Mouse (Mus musculus) midbrain, postnatal 0 days (tissue): ENCODE results near the gene Nav3. TPM values are rescaled to one million over a fixed set of nuclear protein-coding genes. Genes with fewer than 3 reads are reported as not detected.

ENCODE experiments used
- ATAC-seq: fragments of 200-750 bp; cut with Nextera tagmentation; 2 replicates; pipeline ENCODE4 v1.8.0; 2017; ENCODE audit warnings: moderate number of reproducible peaks, mild to moderate bottlenecking, moderate TSS enrichment, moderate library complexity; ENCODE audit not compliant: low FRiP score
- DNase-seq: peaks from one replicate; pipeline ENCODE4 v3.0.0-alpha.2; 2015; ENCODE audit warnings: low spot score
- H3K27ac ChIP-seq: fragments of 300-500 bp; sonication (generic); 2 replicates; pipeline ENCODE4 v1.5.1; 2014; ENCODE audit warnings: low read depth, mild to moderate bottlenecking, low read length, mixed read lengths
- H3K27me3 ChIP-seq: fragments of 300-500 bp; sonication (generic); 2 replicates; pipeline ENCODE4 v1.6.1; 2014; ENCODE audit warnings: low read length, control low read depth, mixed read lengths; ENCODE audit not compliant: insufficient read depth
- H3K36me3 ChIP-seq: fragments of 300-500 bp; sonication (generic); 2 replicates; pipeline ENCODE4 v1.6.1; 2014; ENCODE audit warnings: low read length, control low read depth, mixed read lengths; ENCODE audit not compliant: insufficient read depth
- H3K4me1 ChIP-seq: fragments of 300-500 bp; sonication (generic); 2 replicates; pipeline ENCODE4 v1.6.1; 2014; ENCODE audit warnings: mild to moderate bottlenecking, control low read depth, antibody characterized with exemption, low read length, mixed read lengths; ENCODE audit not compliant: insufficient read depth
- H3K4me2 ChIP-seq: fragments of 300-500 bp; sonication (generic); 2 replicates; pipeline ENCODE4 v1.6.1; 2014; ENCODE audit warnings: low read depth, mild to moderate bottlenecking, low read length, mixed read lengths; ENCODE audit not compliant: poor library complexity, severe bottlenecking
- H3K4me3 ChIP-seq: fragments of 300-500 bp; sonication (generic); 2 replicates; pipeline ENCODE4 v1.5.1; 2014; ENCODE audit warnings: low read depth, mild to moderate bottlenecking, low read length, moderate library complexity
- H3K9ac ChIP-seq: fragments of 300-500 bp; sonication (generic); replicated peaks from 2 replicates; pipeline ENCODE4 v1.6.1; 2014; ENCODE audit warnings: mild to moderate bottlenecking, low read length, moderate library complexity, mixed read lengths; ENCODE audit not compliant: poor library complexity, severe bottlenecking
- H3K9me3 ChIP-seq: fragments of 300-500 bp; sonication (generic); 2 replicates; pipeline ENCODE4 v1.6.1; 2016; ENCODE audit warnings: low read length, control low read depth
- CTCF ChIP-seq: IDR thresholded peaks from 2 replicates; pipeline ENCODE4 v1.5.1; 2016; ENCODE audit warnings: antibody characterized with exemption, mild to moderate bottlenecking
- WGBS: fragments of 180-500 bp; shearing (Covaris S2); extraction: QIAGEN DNeasy Blood & Tissue Kit; methylation state at CpG from one replicate; pipeline ENCODE4 v1.1.7; 2014; 5-methylcytosine and 5-hydroxymethylcytosine counted together
- polyA plus RNA-seq: library from polyadenylated mRNA; unstranded; fragments of >200 nt; fragmentation: Nextera tagmentation; extraction: Ambion mirVana; gene quantifications from 2 replicates; pipeline ENCODE4 v1.2.1, GENCODE M21; 2015
- total RNA-seq: library from RNA; depleted of rRNA; stranded (reverse); fragments of >200 nt; gene quantifications from 2 replicates; pipeline ENCODE4 v1.2.3, GENCODE M21; 2014

Gene Nav3
- total and polyA plus RNA-seq, 2 experiments from 2014 or later: 18.9 to 121 TPM

DNA sequence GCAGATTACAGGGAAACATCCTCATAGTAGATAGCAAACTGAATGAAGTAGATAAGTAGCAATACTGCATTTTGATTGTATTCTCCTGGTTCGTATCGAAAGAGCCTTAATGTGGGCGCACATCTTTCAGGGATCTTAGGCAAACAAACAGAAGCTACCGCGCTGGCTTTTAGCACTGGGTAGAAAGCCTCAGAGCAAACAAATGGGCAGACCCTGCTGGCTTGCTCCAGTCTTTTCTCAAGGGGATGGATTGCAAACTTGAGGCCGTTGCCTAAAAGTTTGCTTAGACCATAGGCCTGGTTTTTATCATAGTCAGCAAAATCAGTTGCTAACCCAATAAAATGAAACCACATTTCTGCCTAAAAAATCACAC is 549.6 kb downstream of the Nav3 start:
- Histone ChIP-seq H3K4me3 (no peak overlapping the region), H3K27ac (no peak overlapping the region), H3K9me3 (no peaks in the 10 kb centered on the region), H3K4me2 (no peak overlapping the region), H3K9ac (no peak overlapping the region), H3K4me1 (no peaks in the 10 kb centered on the region), H3K36me3 (no peaks in the 10 kb centered on the region), H3K27me3 (no peaks in the 10 kb centered on the region)
- TF ChIP-seq CTCF: no peak
- no peak for DNase-seq
- 82% methylated on average over 6 of the region's 6 CpGs for WGBS
- no peak for ATAC-seq

DNA sequence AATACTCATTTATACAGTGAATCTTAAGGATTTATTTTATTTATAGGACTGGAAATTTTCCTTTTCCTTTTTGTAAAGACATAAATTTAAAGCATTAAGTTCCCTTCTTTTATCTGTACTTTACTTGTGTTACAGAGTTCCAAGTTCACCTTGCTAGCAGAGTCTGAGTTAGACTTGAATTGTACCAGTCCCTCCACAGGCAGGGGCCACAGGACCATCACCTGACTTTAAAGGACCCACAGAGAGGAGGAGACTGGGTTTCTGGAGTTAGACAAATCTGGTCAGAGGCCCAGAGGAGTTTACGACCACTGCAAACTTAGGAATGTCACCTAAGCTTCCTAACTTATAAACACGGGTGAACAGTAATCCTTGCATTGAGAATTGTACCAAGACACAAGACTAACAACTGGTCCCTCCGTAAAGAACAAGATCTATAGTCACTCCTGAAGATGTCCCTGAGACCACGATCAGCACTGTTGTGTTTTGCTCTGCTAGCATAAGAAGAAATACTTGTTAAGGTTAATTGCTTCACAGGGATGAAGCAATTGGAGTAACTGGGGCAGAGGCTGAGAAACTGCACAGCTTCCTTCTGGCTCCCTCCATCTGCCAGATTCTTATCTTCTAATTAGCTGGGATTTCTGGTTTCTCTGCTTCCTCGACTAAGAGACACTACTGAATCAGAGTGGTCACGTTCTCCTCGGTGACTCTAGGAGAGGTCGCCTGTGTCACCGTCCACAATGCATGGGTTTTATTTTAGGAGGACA is 550.2 kb downstream of the Nav3 start:
- H3K9me3 ChIP-seq: no peaks in the 10 kb centered on the region
- DNase-seq: no peak
- TF ChIP-seq CTCF: no peak
- no peak overlapping the region for H3K9ac ChIP-seq
- H3K27me3 ChIP-seq: no peaks in the 10 kb centered on the region
- WGBS: 72% methylated on average over 9 of the region's 9 CpGs
- H3K4me3 ChIP-seq: no peak overlapping the region
- no peaks in the 10 kb centered on the region for H3K4me1 ChIP-seq
- no peaks in the 10 kb centered on the region for H3K36me3 ChIP-seq
- H3K27ac ChIP-seq: no peak overlapping the region
- no peak overlapping the region for H3K4me2 ChIP-seq
- ATAC-seq: no peak

DNA sequence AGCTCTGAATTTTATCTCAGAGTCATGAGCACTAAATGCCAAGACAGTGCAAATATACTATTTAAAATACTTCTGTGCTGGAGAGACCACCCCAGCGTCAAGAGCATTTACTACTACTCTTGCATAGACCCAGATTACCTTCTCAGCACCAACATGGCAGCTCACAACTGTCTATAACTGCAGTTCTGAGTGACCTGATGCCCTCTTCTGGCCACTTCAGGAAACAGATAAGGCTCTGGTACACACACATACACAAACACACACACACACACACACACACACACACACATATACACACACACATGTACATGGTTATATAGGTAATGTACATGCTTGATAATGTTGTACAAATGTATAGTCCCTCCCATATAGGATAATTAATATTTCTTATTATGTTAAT is 551.2 kb downstream of the Nav3 start:
- Histone ChIP-seq H3K36me3 (no peaks in the 10 kb centered on the region), H3K27me3 (no peaks in the 10 kb centered on the region), H3K9ac (no peak overlapping the region), H3K4me3 (no peak overlapping the region), H3K9me3 (no peaks in the 10 kb centered on the region), H3K4me2 (no peak overlapping the region), H3K4me1 (no peaks in the 10 kb centered on the region), H3K27ac (no peak overlapping the region)
- peak; percentile 19; the same call in 1 of the 2 replicates for TF ChIP-seq CTCF
- no peak for DNase-seq
- no peak for ATAC-seq
- WGBS: 88% methylated on average over 1 of the region's 1 CpGs

DNA sequence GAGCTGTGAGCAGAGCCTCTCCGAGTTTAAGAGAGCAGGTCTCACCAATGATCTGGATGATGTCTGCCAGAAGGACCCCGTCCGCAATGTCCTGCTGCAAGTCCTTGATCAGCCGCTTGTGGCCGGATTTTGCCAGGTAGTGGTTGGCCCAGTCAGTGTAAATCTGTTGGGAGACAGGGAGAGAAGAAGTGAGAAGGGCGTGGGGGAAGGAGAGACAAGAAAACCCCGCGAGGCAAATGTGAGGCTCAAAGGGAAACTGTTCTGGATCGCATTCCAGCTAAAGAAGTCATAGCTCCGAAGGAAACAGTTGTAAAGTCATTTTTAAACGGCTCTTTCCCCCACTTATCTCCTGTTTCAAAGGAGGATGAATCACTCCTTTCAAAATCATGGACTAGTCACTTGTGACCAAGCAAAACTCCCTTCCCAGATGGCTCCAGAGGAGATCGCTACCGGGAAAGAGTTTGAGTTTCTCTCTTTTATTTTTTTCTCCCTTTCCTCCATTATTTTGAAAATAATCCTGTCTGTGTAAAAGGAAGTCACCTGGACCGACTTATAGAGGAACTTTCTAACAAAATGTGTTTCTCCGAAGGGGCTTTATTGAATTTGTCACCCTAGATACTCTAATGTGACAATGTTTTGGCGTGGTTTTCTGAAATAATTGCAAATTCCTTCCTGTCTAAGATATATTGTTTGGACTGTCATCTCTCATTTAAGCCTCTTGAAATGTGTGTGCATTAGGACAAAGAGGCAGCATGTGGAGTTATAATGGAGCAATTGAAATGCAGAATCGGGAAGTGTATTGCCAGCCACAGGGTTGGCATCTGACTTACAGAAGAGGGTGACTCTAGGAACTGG is 552.1 kb downstream of the Nav3 start:
- Histone ChIP-seq H3K27me3 (no peaks in the 10 kb centered on the region), H3K4me2 (no peak overlapping the region), H3K27ac (no peak overlapping the region), H3K4me1 (no peaks in the 10 kb centered on the region), H3K4me3 (no peak overlapping the region), H3K9ac (no peak overlapping the region), H3K36me3 (no peaks in the 10 kb centered on the region), H3K9me3 (no peaks in the 10 kb centered on the region)
- TF ChIP-seq CTCF: no peak
- ATAC-seq (no peak), DNase-seq (no peak)
- 51% methylated on average over 17 of the region's 17 CpGs for WGBS

DNA sequence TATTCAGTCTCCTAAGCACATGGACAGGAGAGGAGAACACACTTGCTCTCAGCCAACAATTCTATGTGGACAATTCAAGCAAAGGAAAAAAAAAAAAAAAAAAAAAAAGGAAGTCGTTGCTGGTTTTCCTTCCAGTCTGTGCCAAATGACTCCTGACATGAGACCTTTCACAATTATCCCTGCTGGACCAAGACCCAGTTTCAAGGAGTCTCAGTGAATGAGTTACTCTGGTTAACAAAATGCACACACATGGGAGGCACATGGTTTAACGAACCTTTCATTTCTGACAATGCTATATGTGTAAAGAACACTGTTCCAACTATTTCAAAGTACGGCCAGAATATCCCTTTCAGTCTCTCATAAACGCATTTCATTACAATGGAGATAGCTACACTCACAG is 552.8 kb downstream of the Nav3 start:
- H3K27me3 ChIP-seq: no peaks in the 10 kb centered on the region
- no peak overlapping the region for H3K9ac ChIP-seq
- 74% methylated on average over 4 of the region's 4 CpGs for WGBS
- DNase-seq: no peak
- H3K9me3 ChIP-seq: no peaks in the 10 kb centered on the region
- H3K4me2 ChIP-seq: no peak overlapping the region
- no peak overlapping the region for H3K27ac ChIP-seq
- no peak overlapping the region for H3K4me3 ChIP-seq
- ATAC-seq: no peak
- TF ChIP-seq CTCF: no peak
- H3K36me3 ChIP-seq: no peaks in the 10 kb centered on the region
- H3K4me1 ChIP-seq: no peaks in the 10 kb centered on the region

DNA sequence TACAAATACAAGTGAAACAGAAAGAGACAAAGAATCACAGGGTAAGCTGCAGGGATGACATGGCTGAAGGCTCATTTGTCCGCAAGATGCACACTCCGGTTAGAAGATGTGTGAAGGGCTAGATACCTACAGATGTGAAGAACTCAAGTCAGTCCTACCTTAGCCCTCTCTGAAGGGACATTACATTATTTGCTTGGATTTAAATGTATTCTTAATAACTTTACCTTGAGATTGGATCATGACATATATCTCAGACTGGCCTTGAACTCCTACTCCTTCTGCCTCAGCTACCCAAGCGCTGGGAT is 566.9 kb downstream of the Nav3 start:
- no peak for TF ChIP-seq CTCF
- ATAC-seq (no peak), DNase-seq (no peak)
- Histone ChIP-seq H3K9ac (no peak overlapping the region), H3K27ac (no peak overlapping the region), H3K4me2 (no peak overlapping the region), H3K36me3 (no peaks in the 10 kb centered on the region), H3K27me3 (no peaks in the 10 kb centered on the region), H3K4me1 (no peaks in the 10 kb centered on the region), H3K9me3 (no peaks in the 10 kb centered on the region), H3K4me3 (no peak overlapping the region)
- 69% methylated on average over 3 of the region's 3 CpGs for WGBS
